Mouse (Mus musculus) CD4-positive, CD25-positive, alpha-beta regulatory T cell, adult 2 months (primary cell): ENCODE data around the gene Plcd1.

Experiments
- DNase-seq: peaks from one replicate; pipeline ENCODE4 v3.0.0-alpha.2; 2012; ENCODE audit warnings: low read depth, low spot score

Plcd1 gene

DNA sequence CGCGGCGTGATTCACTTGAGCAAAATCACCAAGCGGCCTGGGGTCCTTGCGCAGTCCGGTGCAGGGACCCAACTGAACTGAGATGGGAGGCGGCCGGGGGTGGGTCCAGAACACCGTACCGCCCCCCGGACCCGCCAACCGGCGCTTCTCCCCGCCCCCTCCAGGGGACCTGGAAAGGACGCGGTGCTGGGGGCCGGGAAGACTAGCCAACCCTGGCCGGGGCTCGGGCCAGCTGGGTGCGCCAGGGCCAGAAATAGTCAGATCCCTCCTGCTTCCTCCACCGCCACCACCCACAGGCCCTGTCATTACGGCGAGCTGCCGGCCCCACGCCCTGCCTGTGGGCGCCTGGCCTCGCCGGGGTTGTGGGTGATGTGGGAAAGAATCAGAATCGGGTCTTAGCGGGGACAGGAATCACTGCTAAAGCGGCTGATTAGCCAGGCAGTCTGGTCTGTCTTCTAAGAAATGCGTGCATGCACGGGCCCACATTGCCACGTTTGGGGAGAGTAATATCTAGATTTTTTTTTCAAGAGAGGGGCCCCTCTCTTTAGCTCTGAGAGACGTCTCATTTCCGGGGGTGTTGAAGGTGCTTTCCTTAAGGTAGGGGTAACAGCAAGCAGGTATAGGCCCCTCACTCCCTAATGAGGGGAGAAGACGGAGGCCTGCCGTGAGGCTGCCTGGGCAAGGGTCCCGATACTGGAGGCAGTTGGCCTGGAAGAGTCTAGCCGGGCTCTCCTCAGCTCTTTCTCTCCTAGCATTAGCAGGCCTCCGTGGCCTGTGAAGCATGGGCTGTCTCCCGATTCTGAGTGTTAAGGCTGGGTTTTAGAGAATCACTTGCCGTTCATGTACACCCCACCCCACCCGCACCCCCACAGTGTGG lies at the start of gene Plcd1:
Plcd1 (minus strand) TSS at position 84 of the 877 bp plus-strand sequence.
- DNase-seq: peak; percentile 33

- no peak for DNase-seq
These were observed 48.8 kb upstream of the Plcd1 start for GRCm38 (mm10) chr9:119142066-119142465.

DNA sequence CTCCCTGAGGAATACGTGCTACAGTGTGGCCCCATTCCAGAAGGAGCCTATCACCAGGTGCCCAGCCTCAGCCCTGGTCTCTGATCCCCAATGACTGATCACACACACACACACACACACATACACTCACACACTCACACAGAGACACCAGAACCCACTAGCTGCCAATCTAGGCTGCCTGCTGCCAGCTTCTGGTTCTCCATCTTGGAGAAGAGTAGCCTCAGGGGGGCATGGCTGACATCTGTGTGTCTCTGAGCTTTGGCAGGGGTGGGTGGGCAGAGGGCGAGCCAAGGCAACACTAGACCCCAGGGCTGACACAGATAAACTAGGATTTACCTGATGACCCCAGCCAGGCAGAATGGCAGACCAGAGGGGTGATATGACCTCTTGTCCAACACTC lies 45.5 kb upstream of the Plcd1 start:
- DNase-seq: no peak

DNA sequence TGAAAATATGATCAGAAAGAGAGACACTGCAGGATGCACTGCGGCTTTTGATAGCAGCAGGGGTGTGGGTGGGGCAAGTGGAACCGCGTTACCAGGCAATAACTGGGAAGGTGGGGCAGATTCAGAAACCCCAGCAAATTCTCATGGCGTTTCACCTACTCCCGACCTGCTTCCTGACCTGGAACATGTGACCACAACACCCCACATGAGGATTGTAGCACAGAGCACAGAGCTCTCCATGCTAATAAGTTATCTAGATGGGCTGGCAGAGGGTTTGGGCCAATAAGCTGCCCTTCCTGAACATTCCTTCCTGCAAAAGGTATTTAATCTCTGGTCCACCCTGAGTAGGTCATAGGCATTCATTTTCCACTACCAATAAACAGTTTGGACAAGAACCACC lies 37.4 kb upstream of the Plcd1 start:
- DNase-seq: no peak

DNA sequence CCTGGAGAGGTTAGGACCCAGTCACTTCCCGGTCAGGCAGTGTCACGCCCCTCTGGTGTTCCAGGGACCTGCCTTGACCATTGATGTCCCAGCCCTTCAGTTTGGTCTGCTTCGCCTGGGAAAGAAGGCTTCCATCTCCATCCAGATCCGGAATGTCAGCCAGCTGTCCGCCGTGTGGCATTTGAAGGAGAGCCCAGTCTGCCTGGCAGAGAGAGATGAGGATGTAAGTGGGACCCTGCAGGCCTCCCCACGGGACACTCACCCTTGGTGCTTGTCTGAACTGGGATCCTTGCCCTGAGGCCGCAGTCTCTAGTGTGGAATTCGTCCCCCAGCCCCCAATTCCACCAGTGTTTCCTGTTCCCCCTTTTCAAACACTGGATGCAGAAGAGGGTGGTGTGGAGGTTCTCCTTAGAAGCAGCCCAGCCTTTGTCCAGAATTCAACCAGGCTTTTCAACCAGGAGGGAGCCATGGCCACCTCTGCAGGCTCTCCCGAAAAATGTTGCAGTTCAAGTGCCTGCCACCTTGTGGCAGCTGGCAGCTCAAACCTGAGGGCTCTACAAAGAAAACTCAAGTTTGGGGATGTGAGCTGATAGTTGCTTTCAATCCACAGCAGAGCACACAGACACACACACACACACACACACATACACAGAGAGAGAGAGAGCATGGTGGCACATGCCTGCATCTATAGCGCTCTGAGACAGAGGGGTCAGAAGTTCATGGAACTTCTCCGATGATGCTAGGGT lies 35.3 kb upstream of the Plcd1 start:
- no peak for DNase-seq

- DNase-seq: no peak
These were observed 29.5 kb upstream of the Plcd1 start for GRCm38 (mm10) chr9:119122596-119123369.

DNA sequence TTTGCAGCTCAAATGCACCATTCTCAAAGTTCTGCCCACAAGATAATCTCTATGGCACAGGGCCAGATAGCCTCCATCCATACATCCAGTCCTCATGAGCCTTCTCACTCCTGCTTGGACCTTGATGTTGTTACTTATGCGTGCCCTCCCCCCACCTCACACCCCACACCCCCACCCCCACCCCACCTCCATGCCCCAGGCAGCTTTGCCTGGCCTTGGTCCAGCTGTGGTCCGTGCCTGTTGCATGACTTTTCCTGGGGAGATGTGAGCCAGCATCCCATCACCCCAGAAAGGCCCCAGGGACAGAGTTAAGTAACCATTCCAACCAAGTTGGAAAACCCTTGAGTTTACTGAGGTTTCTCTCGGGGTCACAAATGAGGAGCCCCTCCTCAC lies 26.9 kb upstream of the Plcd1 start:
- no peak for DNase-seq

GRCm38 (mm10) chr9:119119409-119120167 lies 26.3 kb upstream of the Plcd1 start:
- DNase-seq: no peak

GRCm38 (mm10) chr9:119114911-119115310 lies 21.6 kb upstream of the Plcd1 start:
- DNase-seq: no peak

DNA sequence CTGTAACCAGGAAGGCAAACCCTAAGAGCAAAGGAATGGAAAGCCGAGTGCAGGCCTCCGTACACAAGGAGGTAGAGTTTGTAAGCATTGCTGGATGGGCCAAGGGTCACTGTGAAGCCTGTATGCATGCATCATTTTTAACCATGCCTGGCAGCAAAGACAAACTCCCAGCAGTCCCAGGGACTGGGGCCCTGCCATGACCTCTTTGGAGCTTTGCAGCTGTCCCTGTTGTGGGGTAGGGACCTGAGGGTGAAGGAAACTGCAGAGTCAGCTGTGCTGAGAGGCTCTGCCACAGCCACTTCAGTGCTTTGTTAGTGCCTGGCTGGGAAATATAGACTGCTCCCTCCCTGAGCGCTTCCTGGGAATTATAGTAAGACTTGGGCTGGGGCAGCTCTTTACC lies 17.3 kb upstream of the Plcd1 start:
- no peak for DNase-seq

DNA sequence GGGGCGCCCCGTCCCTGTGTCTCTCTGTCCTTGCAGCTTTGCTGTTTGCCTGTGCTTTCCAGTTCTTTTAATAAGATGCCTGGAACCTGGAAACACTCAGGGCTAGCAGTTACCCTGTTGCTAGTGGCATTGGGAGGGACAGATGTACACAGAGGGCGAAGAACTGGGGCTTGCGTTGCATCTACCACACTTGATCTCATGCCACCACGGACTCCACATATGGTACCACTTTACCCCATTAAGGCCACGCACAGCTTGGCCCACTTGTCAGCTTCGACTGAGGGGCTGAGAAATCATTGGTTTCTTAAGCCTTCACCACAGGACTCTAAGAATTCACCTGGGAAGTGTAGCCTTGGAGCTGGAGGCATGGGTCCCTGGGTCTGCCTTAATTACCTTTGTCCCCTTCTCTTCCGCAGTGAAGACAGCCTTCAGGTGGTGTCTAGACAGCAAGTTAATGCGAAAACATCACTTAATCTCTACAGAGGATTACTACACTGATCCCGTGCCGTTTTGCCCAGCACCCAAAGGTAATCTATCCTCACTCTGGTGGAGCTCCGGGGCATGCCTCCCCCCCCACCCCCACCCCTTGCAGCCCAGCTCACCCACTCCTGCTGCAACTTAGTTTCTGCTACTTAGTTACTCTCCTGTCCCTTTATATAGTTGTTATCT lies 16.5 kb upstream of the Plcd1 start:
- no peak for DNase-seq

DNA sequence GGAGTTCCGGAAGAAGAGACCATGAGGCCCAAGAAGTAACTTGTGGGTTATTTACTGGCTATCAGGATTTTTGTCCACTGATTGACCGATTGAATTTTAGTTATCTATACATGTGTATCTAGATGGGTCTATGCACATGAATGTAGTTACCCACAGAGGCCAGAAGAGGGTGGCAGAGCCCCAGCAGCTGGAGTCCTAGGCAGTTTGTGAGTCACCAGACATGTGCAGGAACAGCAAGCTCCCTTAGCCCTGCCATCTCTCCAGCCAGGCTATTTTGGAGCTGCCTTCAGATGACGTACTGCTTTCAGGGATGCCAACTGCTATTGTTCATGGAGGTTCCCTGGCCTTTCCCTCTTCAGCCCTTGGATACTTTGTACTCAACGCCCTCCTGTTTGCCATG lies 14.3 kb upstream of the Plcd1 start:
- DNase-seq: peak; percentile 16

DNA sequence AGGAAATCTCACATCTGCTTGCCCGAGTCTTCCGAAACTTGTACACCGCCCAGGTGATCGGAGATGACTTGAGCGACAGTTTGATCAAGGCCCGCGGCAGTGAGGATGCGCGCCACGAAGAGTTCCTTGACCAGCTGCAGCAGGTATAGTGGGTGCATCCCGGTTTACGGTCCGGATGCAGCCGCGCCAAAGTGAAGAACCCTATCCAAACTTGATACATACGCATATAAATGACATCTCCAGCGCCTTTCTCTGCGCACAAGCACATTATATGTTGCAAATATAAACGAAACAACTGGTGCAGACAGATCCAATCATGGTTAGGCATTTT lies 9.4 kb upstream of the Plcd1 start:
- no peak for DNase-seq

DNA sequence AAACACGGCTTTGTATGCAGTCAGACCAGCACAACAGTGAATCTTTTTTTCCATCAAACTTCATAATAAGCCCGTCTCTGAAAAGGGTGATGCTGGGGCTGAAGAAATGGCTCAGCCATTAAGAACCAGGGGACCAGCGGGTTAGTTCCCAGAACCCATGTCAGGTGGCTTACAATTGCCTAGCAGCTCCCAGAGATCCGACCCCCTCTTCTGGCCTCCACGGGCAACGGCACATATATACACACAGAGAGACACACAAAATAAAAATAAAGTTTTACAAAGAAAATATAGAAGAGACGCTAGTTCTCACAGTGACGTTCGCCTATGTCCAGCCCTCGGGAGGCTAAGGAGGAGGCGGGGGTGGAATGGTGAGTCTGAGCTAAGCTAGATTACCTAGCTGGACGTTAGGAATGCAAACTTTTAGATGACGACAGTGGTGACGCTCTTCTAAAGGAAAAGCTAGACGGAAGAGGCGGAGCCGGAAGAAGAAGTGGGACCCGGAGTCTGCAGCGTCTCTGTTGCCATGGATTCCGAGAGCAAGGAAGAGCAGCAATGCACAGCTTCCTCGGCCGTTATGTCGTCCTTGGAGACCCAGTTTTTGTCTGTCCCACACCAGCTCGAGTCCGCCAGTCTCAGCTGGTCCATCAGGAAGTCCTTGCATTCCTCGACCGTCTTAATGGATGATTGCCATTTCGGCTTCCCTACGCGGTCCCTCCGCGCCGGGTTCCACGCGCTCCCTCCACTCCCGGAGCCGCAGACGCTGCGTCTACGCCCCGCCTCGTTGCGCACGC lies 8.9 kb upstream of the Plcd1 start, which contains the start of gene Dlec1:
Dlec1 (plus strand) TSS at position 487 of the 791 bp plus-strand sequence.
- peak; percentile 87 for DNase-seq

- peak; percentile 51 for DNase-seq
These were observed 7.0 kb upstream of the Plcd1 start for GRCm38 (mm10) chr9:119100177-119100898.

DNA sequence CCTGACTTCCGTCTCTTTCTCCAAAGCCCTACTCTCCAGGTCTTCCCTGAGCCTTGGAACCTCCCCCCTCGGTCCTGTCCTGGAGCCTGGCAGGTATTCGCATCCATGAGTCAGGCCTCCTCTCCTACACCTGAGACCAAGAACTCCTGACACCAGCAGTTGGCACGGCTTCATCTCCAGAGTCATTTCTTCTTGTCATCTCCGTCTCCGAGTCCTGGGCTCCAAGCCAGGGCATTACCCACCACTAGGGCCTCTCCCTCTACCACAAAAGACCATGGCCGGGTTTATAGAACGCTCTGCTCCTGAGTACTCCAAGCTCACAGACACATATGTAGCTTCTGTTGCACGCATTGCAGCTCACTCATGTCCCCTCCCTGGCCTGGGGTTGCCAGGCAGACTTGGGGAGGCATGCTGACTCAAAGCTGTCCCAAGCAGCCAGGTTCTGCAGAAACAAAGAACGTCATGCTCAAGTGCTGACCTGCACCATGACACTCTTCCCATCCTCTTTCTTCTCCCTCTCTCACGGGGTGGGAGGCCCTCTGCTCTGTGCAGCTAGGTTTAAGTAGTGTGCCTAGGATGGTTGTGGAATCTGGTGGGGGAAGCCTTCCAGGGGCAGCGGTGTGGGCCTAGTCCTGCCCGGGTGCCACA lies 1.3 kb upstream of the Plcd1 start:
- DNase-seq: no peak

DNA sequence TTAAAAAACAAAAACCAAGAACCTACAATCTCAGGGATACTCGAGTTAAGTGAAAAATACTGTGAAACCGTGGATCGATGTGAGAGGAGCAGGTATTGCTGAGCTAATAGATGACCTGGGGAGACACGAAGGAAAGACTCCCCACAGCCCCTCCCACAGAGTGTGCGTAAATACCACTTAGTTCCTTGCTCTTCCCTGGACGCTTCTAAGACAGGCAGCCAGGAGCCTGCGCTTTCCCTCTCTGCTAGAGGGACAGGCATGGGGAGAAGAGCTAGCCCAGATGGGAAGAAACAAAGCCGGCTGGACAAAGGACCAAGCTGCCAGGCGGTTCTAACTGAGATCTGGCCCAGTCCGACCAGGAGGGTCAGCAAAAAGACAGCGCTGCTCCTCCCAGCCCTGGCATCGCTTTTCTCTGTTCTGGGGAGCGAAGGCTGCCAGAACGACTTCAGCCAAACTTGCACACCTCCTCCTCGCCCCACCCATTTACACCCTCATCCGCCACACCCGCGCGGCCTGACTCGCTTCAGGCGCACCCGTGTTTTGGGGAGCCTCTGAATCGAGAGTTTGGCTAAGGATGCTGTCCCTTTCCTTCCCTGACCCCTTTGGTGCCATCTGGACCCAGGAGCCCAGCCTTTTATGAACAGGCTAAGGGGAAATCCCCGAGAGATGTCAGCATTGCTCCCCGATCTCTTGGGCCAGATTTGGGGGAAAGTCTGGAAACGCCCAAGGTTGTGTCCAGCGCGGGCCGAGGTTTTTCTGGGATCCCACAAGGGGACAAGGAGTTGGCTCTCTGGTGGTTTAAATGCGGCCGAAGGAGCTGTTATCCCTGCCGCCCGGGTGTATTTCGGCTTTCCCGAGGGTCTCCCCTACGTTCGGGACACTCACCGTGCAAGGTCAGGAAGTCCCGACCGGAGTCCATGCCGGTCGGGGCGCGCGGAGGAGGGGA lies 556 bp downstream of the Plcd1 start:
- peak; percentile 33 for DNase-seq
